Mouse (Mus musculus) megakaryocyte, embryonic 14.5 days (primary cell): ENCODE measurements around the gene Kif7.

Experiments
- FLI1 ChIP-seq: IDR thresholded peaks from 2 replicates; pipeline ENCODE4 v1.6.1; 2012; ENCODE audit warnings: low read length, inconsistent platforms, mixed read lengths
- GATA1 ChIP-seq: IDR thresholded peaks from 3 replicates; pipeline ENCODE4 v1.6.1; 2012; ENCODE audit warnings: mixed read lengths, low read length, inconsistent platforms, borderline replicate concordance

DNA sequence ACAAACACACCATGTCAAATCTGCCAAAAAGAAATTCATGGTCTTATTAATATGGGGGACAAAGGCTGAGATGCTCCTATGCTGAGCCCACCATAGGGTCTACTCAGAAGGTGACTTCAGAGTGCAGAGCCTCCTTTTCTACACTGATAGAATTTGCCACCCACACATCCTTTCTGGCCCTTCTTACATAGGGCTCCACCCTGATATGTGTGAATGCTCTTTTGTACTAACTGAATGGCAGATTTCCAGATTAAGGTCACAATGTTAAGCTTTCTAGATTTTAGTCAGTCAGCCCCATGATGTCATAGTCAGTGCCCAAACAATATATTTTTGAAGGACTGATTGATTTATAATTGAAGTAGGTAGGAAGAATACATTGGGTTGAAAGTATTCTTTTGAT is 44.2 kb upstream of the Kif7 start:
- TF ChIP-seq FLI1: no peak
- TF ChIP-seq GATA1: no peak
